Mouse (Mus musculus) megakaryocyte, adult 5-6 weeks (primary cell): ENCODE results near the gene Gm20812. TPM values are rescaled to one million over a fixed set of nuclear protein-coding genes. Genes with fewer than 3 reads are reported as not detected.
"Not testable (repeated sequence)": the region's sequence is repeated elsewhere in the genome, so short reads cannot be mapped to it uniquely, and the experiment has no call there.

Experiments
- ATAC-seq: 2 replicates; pipeline ENCODE4 v1.8.0; 2016; ENCODE audit warnings: mild to moderate bottlenecking, inconsistent platforms; ENCODE audit not compliant: poor library complexity, severe bottlenecking
- total RNA-seq, 2 experiments: library from RNA; stranded (forward) in 1 of 2; stranded (reverse) in 1 of 2; fragments of 153-499, 151-499 nt in 1 of 2; fragments of 221-1000, 200-1000 nt in 1 of 2; gene quantifications; 2 replicates each; pipeline versions ENCODE4 v1.2.3 to v1.2.4; 2015 to 2017

Gm20812 gene
- not detected in 2 replicates for total RNA-seq (2015)
- not detected in 2 replicates for total RNA-seq (2017)

DNA sequence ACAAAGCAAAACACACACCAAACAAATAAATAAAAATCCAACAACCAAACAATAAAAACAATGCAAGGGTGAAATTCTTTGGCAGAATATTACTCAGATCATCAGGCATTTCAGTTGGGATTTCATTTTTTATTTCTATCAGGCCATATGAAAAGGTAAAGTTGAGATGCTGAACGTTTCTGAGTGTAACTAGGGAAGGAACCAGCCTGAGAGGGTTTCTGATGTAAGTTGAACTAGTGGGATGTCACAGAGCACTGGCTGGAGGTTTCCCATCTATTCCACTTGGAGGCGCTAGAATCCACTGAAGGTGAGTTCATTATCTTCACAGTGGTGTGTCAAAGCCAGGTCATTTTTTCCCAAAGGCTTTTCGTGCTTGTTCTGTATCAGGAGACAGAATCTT lies at the start of gene Gm20812:
TSS of gene Gm20812 (plus strand) at position 301 of the 400 bp plus-strand sequence.
- ATAC-seq = not testable (repeated sequence)

Other genes with a start within 250 kb of the Gm20812 start
- 0.42 TPM in 1 of 2 replicates, not detected in the other for gene Gm29554, start 108.0 kb upstream of the Gm20812 start, total RNA-seq (2015)
- not detected in 2 replicates for gene Gm29554, start 108.0 kb upstream of the Gm20812 start, total RNA-seq (2017)